Comparison of ENCODE assay signal across 15 mouse cellular contexts in the genomic region with DNA sequence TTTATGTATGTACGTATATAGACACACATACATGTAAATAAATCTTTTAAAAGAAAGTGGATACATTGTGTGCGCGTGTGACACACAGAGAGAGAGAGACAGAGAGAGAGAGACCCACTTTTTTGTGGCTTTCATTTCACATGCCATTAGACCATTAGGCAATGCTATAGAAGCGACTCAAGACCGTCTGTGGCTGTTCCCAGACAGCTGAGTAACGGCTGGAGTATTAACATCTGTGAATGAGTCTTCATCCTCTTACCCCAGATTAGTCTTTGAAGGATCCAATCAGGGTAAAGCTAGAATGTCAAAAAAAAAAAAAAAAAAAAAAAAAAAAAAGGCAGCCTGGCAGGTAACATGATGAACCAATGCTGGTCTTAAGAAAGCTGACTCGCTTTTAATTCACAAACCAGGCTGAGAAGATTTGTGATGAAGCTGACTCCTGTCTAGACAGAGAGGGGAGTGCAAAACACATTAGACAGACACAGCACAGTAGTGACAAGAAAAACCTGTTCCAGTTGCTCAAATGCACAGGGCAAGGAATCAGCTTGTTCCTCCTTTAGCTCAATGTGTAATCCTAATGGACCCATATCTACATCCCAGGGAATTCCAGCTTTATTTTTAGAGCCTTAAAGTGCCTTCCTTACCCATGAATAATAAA.
A peak's percentile ranks its signal among the peaks of the same experiment; 100 is the strongest.
DNase-seq lines count a peak whose midpoint lies in the region; ATAC-seq and TF ChIP-seq lines count a peak whose summit lies in the region.
"Had no signal": no experiment of that assay in that cellular context is flagged by ENCODE, and none has a peak within 500 bp of the region (broad histone marks: within the 10 kb centered on the region; RNA-seq: fewer than 3 reads in every experiment).

No protein-coding gene starts in this region.

- no peak overlapping the region for H3K4me3 ChIP-seq in gastrocnemius, adult 2 months
- no peak overlapping the region for H3K4me3 ChIP-seq in intestine, embryonic 16.5 days (ENCODE audit: low read length)
- H3K4me3 ChIP-seq in intestine, embryonic 15.5 days (replicated peaks), result no peak overlapping the region
- H3K4me3 ChIP-seq: left cerebral cortex, adult 2 months; midbrain, embryonic 12.5 days had no signal

- no peaks in the 10 kb centered on the region for H3K9me3 ChIP-seq in intestine, embryonic 16.5 days (ENCODE audit: control insufficient read depth, low read length)
- H3K9me3 ChIP-seq in intestine, embryonic 15.5 days, result no peaks in the 10 kb centered on the region

- 69% methylated on average over 7 of the region's 7 CpGs for WGBS in intestine, embryonic 16.5 days
- 58% methylated on average over 7 of the region's 7 CpGs for WGBS in intestine, embryonic 15.5 days

- no peak overlapping the region for H3K4me2 ChIP-seq in intestine, embryonic 16.5 days (ENCODE audit: low read depth, low read length)
- H3K4me2 ChIP-seq in intestine, embryonic 15.5 days (replicated peaks), result no peak overlapping the region
- H3K4me2 ChIP-seq: midbrain, embryonic 12.5 days had no signal

- TF ChIP-seq CTCF in gastrocnemius, adult 2 months (IDR thresholded peaks at IDR 0.05), result no peak

- peak overlapping the region; percentile 2; the same call in 1 of the 2 replicates for H3K27ac ChIP-seq in gastrocnemius, adult 2 months
- no peak overlapping the region for H3K27ac ChIP-seq in intestine, embryonic 16.5 days (ENCODE audit: low read length)
- no peak overlapping the region for H3K27ac ChIP-seq in intestine, embryonic 15.5 days
- H3K27ac ChIP-seq: left cerebral cortex, adult 2 months; midbrain, embryonic 12.5 days had no signal

- peak; percentile 36 for ATAC-seq in intestine, embryonic 16.5 days
- no peak; the same call in 1 of the 2 replicates for ATAC-seq in intestine, embryonic 15.5 days
- ATAC-seq in monocyte, adult 5-6 weeks (replicated peaks; ENCODE audit: insufficient number of reproducible peaks, low FRiP score, low TSS enrichment, poor library complexity, severe bottlenecking), result no peak

- 0 out of 2 replicates have a peak, but pooled peaks cover 3% of the 10 kb centered on the region for H3K36me3 ChIP-seq in intestine, embryonic 16.5 days (ENCODE audit: control insufficient read depth, insufficient read depth, low read length)
- no peaks in the 10 kb centered on the region for H3K36me3 ChIP-seq in intestine, embryonic 15.5 days

- DNase-seq in gastrocnemius, adult 2 months, result no peak
- DNase-seq in gastrocnemius, postnatal 14 days, result no peak
- peak; percentile 49 for DNase-seq in retina, postnatal 1 day
- no peak for DNase-seq in retina, embryonic 14.5 days (ENCODE audit: low spot score)
- DNase-seq in adrenal gland, postnatal 14 days, result no peak
- DNase-seq: adrenal gland, adult 8-10 months; cerebellum, adult 8-10 months; liver; lung, postnatal 14 days; thymus, postnatal 36 days had no signal

- H3K27me3 ChIP-seq in intestine, embryonic 16.5 days (replicated peaks; ENCODE audit: control insufficient read depth, insufficient read depth, low read length), result no peaks in the 10 kb centered on the region
- H3K27me3 ChIP-seq in intestine, embryonic 15.5 days (replicated peaks), result no peaks in the 10 kb centered on the region
- H3K27me3 ChIP-seq: midbrain, embryonic 12.5 days had no signal

- no peak overlapping the region for H3K9ac ChIP-seq in intestine, embryonic 16.5 days (ENCODE audit: low read depth, low read length)
- H3K9ac ChIP-seq in intestine, embryonic 15.5 days, result no peak overlapping the region
- H3K9ac ChIP-seq: midbrain, embryonic 12.5 days had no signal

- H3K4me1 ChIP-seq in intestine, embryonic 16.5 days (ENCODE audit: control insufficient read depth, insufficient read depth, low read length), result 0 out of 2 replicates have a peak, but pooled peaks cover 2% of the 10 kb centered on the region
- no peaks in the 10 kb centered on the region for H3K4me1 ChIP-seq in intestine, embryonic 15.5 days (replicated peaks)

- intact Hi-C loops in gastrocnemius, adult 2 months (cut with DNase I), result loop anchor here (2.0 kb wide), 1 partner anchor 179 kb away; no protein-coding TSS in a partner anchor
- intact Hi-C loops in gastrocnemius, postnatal 14 days (cut with DNase I; ENCODE audit: low total_unique reads), result loop anchor here (10.0 kb wide), 1 partner anchor 153 kb away; no protein-coding TSS in a partner anchor
